Mouse (Mus musculus): ENCODE measurements around the gene Tmem43. TPM values are rescaled to one million over a fixed set of nuclear protein-coding genes. Genes with fewer than 3 reads are reported as not detected.

Tmem43 gene
- polyA plus RNA-seq (2021), result 59.2 TPM

GRCm38 (mm10) chr6:91472868-91473804 lies at the start of gene Tmem43, which contains the start of gene Chchd4:
Gene Tmem43, plus strand, starts transcription at chr6:91473703.
Gene Chchd4, minus strand, starts transcription at chr6:91473546.
- ChIA-PET CTCF (interaction anchor here (0.7 to 1.0 kb wide), 2 partner anchors 15 to 36 kb away, joined by 4 to 5 read pairs; no protein-coding TSS in a partner anchor), POLR2A (interaction anchor here (0.9 kb wide), 1 partner anchor 14 kb away, joined by 3 read pairs; no protein-coding TSS in a partner anchor)
- no peaks in the 10 kb centered on the region for H3K27me3 ChIP-seq
- ATAC-seq, result peak; percentile 88
- peak; percentile 99 for DNase-seq (ENCODE audit: low read depth, low spot score)
- TF ChIP-seq CTCF (IDR thresholded peaks at IDR 0.05), result no peak
- in situ Hi-C loops (cut with MboI; ENCODE audit: low pct_unique_long_range_greater_than_20kb), result no loop called here

- in situ Hi-C loops (cut with MboI; ENCODE audit: low pct_unique_long_range_greater_than_20kb), result no loop called here
- POLR2A ChIA-PET, result no interaction called here
- ATAC-seq, result no peak
- H3K27me3 ChIP-seq, result peaks cover 52% of the 10 kb centered on the region
- CTCF ChIA-PET, result no interaction called here
- TF ChIP-seq CTCF (IDR thresholded peaks at IDR 0.05), result no peak
- no peak for DNase-seq (ENCODE audit: low read depth, low spot score)
Measured at GRCm38 (mm10) chr6:91424151-91424550, 49.4 kb upstream of the Tmem43 start.

GRCm38 (mm10) chr6:91440474-91441144 lies 32.9 kb upstream of the Tmem43 start:
- DNase-seq (ENCODE audit: low read depth, low spot score) (peak; percentile 50), ATAC-seq (peak; percentile 54)
- POLR2A ChIA-PET, result no interaction called here
- no peak for TF ChIP-seq CTCF (IDR thresholded peaks at IDR 0.05)
- CTCF ChIA-PET, result interaction anchor here (0.6 to 1.8 kb wide), 5 partner anchors 13 to 1761 kb away, joined by 3 to 5 read pairs (median 3); no protein-coding TSS in a partner anchor
- in situ Hi-C loops (cut with MboI; ENCODE audit: low pct_unique_long_range_greater_than_20kb), result no loop called here
- H3K27me3 ChIP-seq, result peaks cover 28% of the 10 kb centered on the region

DNA sequence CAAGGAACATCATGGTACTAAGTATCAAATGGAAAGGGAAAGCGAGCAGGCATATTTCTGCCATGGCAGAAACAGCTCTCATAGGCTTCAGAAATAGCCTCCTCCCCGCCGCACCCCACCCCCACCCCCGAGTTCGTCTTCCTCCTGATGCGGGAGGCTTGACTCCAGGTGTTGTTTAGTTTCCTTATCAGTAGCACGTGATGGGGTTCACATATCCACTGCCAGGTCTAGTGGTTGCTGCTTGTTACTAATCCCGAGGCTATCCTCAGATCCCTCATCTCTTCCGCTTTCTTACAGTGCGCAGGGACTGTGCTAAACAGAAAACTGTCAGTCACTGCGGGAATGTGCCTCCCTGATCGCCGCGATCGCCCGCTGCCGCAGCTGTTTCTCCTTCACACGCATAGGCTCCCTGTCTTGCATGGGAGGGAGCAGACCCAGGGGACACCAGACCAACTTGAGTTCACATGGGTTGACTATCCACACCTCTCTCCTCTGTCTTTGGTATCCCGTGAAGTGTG lies 32.3 kb upstream of the Tmem43 start:
- in situ Hi-C loops (cut with MboI; ENCODE audit: low pct_unique_long_range_greater_than_20kb), result no loop called here
- POLR2A ChIA-PET, result no interaction called here
- DNase-seq (ENCODE audit: low read depth, low spot score), result no peak
- ATAC-seq, result no peak
- TF ChIP-seq CTCF (IDR thresholded peaks at IDR 0.05), result no peak
- peaks cover 22% of the 10 kb centered on the region for H3K27me3 ChIP-seq
- CTCF ChIA-PET, result interaction anchor here (0.8 to 1.8 kb wide), 4 partner anchors 13 to 68 kb away, joined by 3 to 5 read pairs (median 4); no protein-coding TSS in a partner anchor

DNA sequence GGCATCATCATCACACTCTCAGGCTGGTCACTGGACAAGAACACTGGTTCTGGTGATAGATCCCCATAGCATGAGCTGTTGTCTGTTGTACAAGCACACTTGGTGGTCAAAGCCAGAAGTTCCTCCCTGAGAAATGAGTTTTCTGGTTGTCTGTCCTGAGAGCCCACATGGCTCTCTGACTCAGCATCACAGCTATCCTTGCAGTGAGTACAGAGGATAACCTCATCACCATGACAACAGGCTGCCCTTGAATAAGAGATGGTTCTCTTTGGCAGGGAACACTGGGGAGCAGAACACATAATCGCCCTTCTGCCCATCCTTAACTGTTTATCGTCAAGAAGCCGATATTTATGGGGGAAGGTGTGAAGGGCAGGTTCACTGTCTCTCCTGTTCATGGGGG lies 28.2 kb upstream of the Tmem43 start:
- CTCF ChIA-PET, result no interaction called here
- H3K27me3 ChIP-seq, result peaks cover 25% of the 10 kb centered on the region
- TF ChIP-seq CTCF (IDR thresholded peaks at IDR 0.05), result no peak
- POLR2A ChIA-PET, result no interaction called here
- DNase-seq (ENCODE audit: low read depth, low spot score) (no peak), ATAC-seq (no peak)
- in situ Hi-C loops (cut with MboI; ENCODE audit: low pct_unique_long_range_greater_than_20kb), result no loop called here

- CTCF ChIA-PET, result no interaction called here
- no peak for ATAC-seq
- peaks cover 30% of the 10 kb centered on the region for H3K27me3 ChIP-seq
- in situ Hi-C loops (cut with MboI; ENCODE audit: low pct_unique_long_range_greater_than_20kb), result no loop called here
- TF ChIP-seq CTCF (IDR thresholded peaks at IDR 0.05), result no peak
- POLR2A ChIA-PET, result no interaction called here
- no peak for DNase-seq (ENCODE audit: low read depth, low spot score)
Measured at GRCm38 (mm10) chr6:91449472-91450225, 23.9 kb upstream of the Tmem43 start.

DNA sequence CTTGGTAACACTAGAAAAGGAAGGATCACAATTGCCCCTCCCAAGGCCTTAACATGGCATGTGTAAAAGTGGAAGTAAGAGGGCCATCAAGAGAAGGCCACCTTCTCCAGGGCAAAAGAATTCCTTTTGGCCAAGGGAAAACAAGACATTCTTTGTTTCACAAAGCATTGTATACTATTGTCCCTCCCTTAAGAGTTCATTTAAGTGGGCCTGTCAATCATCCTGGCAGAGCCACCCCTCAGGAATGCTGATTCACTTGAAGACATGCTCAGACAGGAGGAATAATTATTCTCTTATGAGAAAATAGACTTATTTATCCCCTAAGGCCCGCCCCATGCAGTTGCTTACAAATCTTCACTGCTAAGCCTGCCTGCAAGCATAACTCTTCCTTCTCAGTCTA lies 21.4 kb upstream of the Tmem43 start:
- in situ Hi-C loops (cut with MboI; ENCODE audit: low pct_unique_long_range_greater_than_20kb), result no loop called here
- TF ChIP-seq CTCF (IDR thresholded peaks at IDR 0.05), result no peak
- CTCF ChIA-PET, result interaction anchor here (1.1 to 1.5 kb wide), 2 partner anchors 13 to 19 kb away, joined by 3 read pairs; no protein-coding TSS in a partner anchor
- peaks cover 25% of the 10 kb centered on the region for H3K27me3 ChIP-seq
- no peak for ATAC-seq
- POLR2A ChIA-PET, result no interaction called here
- no peak for DNase-seq (ENCODE audit: low read depth, low spot score)

DNA sequence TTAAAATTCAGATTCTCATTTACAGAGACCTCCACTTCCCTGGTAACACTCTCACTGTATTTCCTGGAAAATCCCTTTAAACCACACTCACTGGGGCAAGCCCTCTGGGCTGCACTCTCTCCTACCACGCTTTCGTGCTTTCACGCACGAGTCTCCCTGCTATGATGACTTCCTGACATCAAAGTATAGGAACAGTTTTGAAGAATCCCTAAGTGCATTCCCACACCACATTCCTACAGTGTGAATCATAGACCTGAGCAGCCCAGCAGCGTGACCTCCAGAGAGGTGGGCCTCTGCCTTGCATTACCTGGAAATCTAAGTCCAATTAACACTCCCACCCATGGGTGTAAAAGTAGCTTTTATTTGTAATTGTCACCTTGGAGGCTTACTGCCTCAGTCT lies 19.0 kb upstream of the Tmem43 start:
- in situ Hi-C loops (cut with MboI; ENCODE audit: low pct_unique_long_range_greater_than_20kb), result no loop called here
- DNase-seq (ENCODE audit: low read depth, low spot score) (no peak), ATAC-seq (no peak)
- no peak for TF ChIP-seq CTCF (IDR thresholded peaks at IDR 0.05)
- ChIA-PET POLR2A (interaction anchor here (0.7 kb wide), 1 partner anchor 54 kb away, joined by 4 read pairs; no protein-coding TSS in a partner anchor), CTCF (interaction anchor here (1.1 kb wide), 1 partner anchor 14 kb away, joined by 3 read pairs; no protein-coding TSS in a partner anchor)
- H3K27me3 ChIP-seq, result peaks cover 10% of the 10 kb centered on the region

- in situ Hi-C loops (cut with MboI; ENCODE audit: low pct_unique_long_range_greater_than_20kb), result no loop called here
- no peaks in the 10 kb centered on the region for H3K27me3 ChIP-seq
- DNase-seq (ENCODE audit: low read depth, low spot score) (no peak), ATAC-seq (no peak)
- POLR2A ChIA-PET, result interaction anchor here (0.6 to 1.0 kb wide), 2 partner anchors 12 to 13 kb away, joined by 3 read pairs; no protein-coding TSS in a partner anchor
- TF ChIP-seq CTCF (IDR thresholded peaks at IDR 0.05), result peak; percentile 37
- CTCF ChIA-PET, result interaction anchor here (1.5 to 1.9 kb wide), 2 partner anchors 12 to 50 kb away, joined by 5 to 8 read pairs; no protein-coding TSS in a partner anchor
Measured at GRCm38 (mm10) chr6:91459471-91459870, 14.0 kb upstream of the Tmem43 start.

GRCm38 (mm10) chr6:91465756-91466155 lies 7.7 kb upstream of the Tmem43 start:
- CTCF ChIA-PET, result no interaction called here
- no peaks in the 10 kb centered on the region for H3K27me3 ChIP-seq
- ATAC-seq (no peak), DNase-seq (ENCODE audit: low read depth, low spot score) (no peak)
- in situ Hi-C loops (cut with MboI; ENCODE audit: low pct_unique_long_range_greater_than_20kb), result no loop called here
- TF ChIP-seq CTCF (IDR thresholded peaks at IDR 0.05), result no peak
- POLR2A ChIA-PET, result no interaction called here

All from Patski (cell line).